Mouse (Mus musculus) heart, embryonic 13.5 days (tissue): Measurements from ENCODE around the gene Cts6. TPM values are rescaled to one million over a fixed set of nuclear protein-coding genes. Genes with fewer than 3 reads are reported as not detected.
"Not testable (repeated sequence)": the region's sequence is repeated elsewhere in the genome, so short reads cannot be mapped to it uniquely, and the experiment has no call there.

ENCODE experiments used
- ATAC-seq: fragments of 200-750 bp; cut with Nextera tagmentation; 2 replicates; pipeline ENCODE4 v1.8.0; 2017; ENCODE audit warnings: moderate TSS enrichment; ENCODE audit not compliant: insufficient number of reproducible peaks, low FRiP score, low TSS enrichment; ENCODE audit errors: extremely low read depth
- H3K27ac ChIP-seq: fragments of 300-500 bp; sonication (generic); replicated peaks from 2 replicates; pipeline ENCODE4 v1.5.1; 2015; ENCODE audit warnings: moderate library complexity, mild to moderate bottlenecking, inconsistent platforms
- H3K27me3 ChIP-seq: fragments of 300-500 bp; sonication (generic); replicated peaks from 2 replicates; pipeline ENCODE4 v1.6.1; 2015; ENCODE audit warnings: mild to moderate bottlenecking, inconsistent platforms
- H3K36me3 ChIP-seq: fragments of 300-500 bp; sonication (generic); 2 replicates; pipeline ENCODE4 v1.6.1; 2015; ENCODE audit warnings: mild to moderate bottlenecking, inconsistent platforms
- H3K4me1 ChIP-seq: fragments of 300-500 bp; sonication (generic); 2 replicates; pipeline ENCODE4 v1.6.1; 2015; ENCODE audit warnings: inconsistent platforms
- H3K4me2 ChIP-seq: fragments of 300-500 bp; sonication (generic); 2 replicates; pipeline ENCODE4 v1.6.1; 2015; ENCODE audit warnings: inconsistent platforms, mild to moderate bottlenecking, moderate library complexity
- H3K4me3 ChIP-seq: fragments of 300-500 bp; sonication (generic); 2 replicates; pipeline ENCODE4 v1.5.1; 2015; ENCODE audit warnings: moderate library complexity, mild to moderate bottlenecking, inconsistent platforms
- H3K9ac ChIP-seq: fragments of 300-500 bp; sonication (generic); 2 replicates; pipeline ENCODE4 v1.6.1; 2015; ENCODE audit warnings: inconsistent platforms, mild to moderate bottlenecking, moderate library complexity
- H3K9me3 ChIP-seq: fragments of 300-500 bp; sonication (generic); 2 replicates; pipeline ENCODE4 v1.6.1; 2016; ENCODE audit warnings: inconsistent platforms
- WGBS: fragments of 180-500 bp; shearing (Covaris S2); methylation state at CpG from one replicate; pipeline ENCODE4 v1.1.7; 2015; ENCODE audit warnings: mixed read lengths; 5-methylcytosine and 5-hydroxymethylcytosine counted together
- polyA plus RNA-seq: library from polyadenylated mRNA; unstranded; fragments of >200 nt; fragmentation: Nextera tagmentation; extraction: Ambion mirVana; gene quantifications from 2 replicates; pipeline ENCODE4 v1.2.1, GENCODE M21; 2015

Gene Cts6
- polyA plus RNA-seq = not detected in 2 replicates

- Histone ChIP-seq H3K9ac (no peak within 1 kb of the TSS), H3K4me3 (no peak within 1 kb of the TSS), H3K4me1 (no peaks in the 10 kb centered on the region), H3K27me3 (no peaks in the 10 kb centered on the region), H3K27ac (no peak within 1 kb of the TSS), H3K4me2 (no peak within 1 kb of the TSS), H3K9me3 (peaks cover 5% of the 10 kb centered on the region; the same call in 1 of the 2 replicates), H3K36me3 (no peaks in the 10 kb centered on the region)
- WGBS = 69% methylated on average over 3 of the region's 3 CpGs
- ATAC-seq = no peak
Observed at GRCm38 (mm10) chr13:61203310-61203709, at the start of gene Cts6. Gene Cts6 (minus strand): TSS chr13:61203410.

- Histone ChIP-seq H3K27ac (no peak overlapping the region), H3K9me3 (no peaks in the 10 kb centered on the region), H3K27me3 (no peaks in the 10 kb centered on the region), H3K4me3 (no peak overlapping the region), H3K9ac (no peak overlapping the region), H3K4me2 (no peak overlapping the region), H3K36me3 (no peaks in the 10 kb centered on the region), H3K4me1 (no peaks in the 10 kb centered on the region)
- WGBS = 51% methylated on average over 13 of the region's 13 CpGs
- no peak for ATAC-seq
Observed at GRCm38 (mm10) chr13:61241076-61241947, 38.1 kb upstream of the Cts6 start.

- H3K27ac ChIP-seq, H3K36me3 ChIP-seq, H3K9ac ChIP-seq, H3K4me2 ChIP-seq, H3K4me1 ChIP-seq, ATAC-seq, H3K27me3 ChIP-seq, H3K4me3 ChIP-seq: not testable (repeated sequence)
- WGBS = 65% methylated on average over 5 of the region's 5 CpGs
- peaks cover 17% of the 10 kb centered on the region for H3K9me3 ChIP-seq
Observed at GRCm38 (mm10) chr13:61185151-61185933, 17.9 kb downstream of the Cts6 start.

- no peak overlapping the region for H3K9ac ChIP-seq
- H3K36me3 ChIP-seq = no peaks in the 10 kb centered on the region
- no peaks in the 10 kb centered on the region for H3K27me3 ChIP-seq
- no peak overlapping the region for H3K4me2 ChIP-seq
- H3K27ac ChIP-seq = no peak overlapping the region
- H3K4me3 ChIP-seq = no peak overlapping the region
- peaks cover 34% of the 10 kb centered on the region for H3K9me3 ChIP-seq
- no peaks in the 10 kb centered on the region for H3K4me1 ChIP-seq
- WGBS = 74% methylated on average over 4 of the region's 4 CpGs
- no peak for ATAC-seq
Observed at GRCm38 (mm10) chr13:61164622-61165021, 38.6 kb downstream of the Cts6 start.

- no peak within 1 kb of the TSS for H3K9ac ChIP-seq
- H3K4me2 ChIP-seq = no peak within 1 kb of the TSS
- no peaks in the 10 kb centered on the region for H3K4me1 ChIP-seq
- no peaks in the 10 kb centered on the region for H3K36me3 ChIP-seq
- 51% methylated on average over 1 of the region's 1 CpGs for WGBS
- peaks cover 33% of the 10 kb centered on the region for H3K9me3 ChIP-seq
- H3K27me3 ChIP-seq = no peaks in the 10 kb centered on the region
- no peak within 1 kb of the TSS for H3K27ac ChIP-seq
- no peak within 1 kb of the TSS for H3K4me3 ChIP-seq
- no peak for ATAC-seq
Observed at GRCm38 (mm10) chr13:61164156-61164555, 39.1 kb downstream of the Cts6 start, which contains the start of gene Ctsr. Gene Ctsr (minus strand): TSS chr13:61164256.

Other genes with a start within 250 kb of the Cts6 start
- 0.11 and 0.24 TPM in 2 replicates for gene Ctsj, start 197.5 kb downstream of the Cts6 start, polyA plus RNA-seq
- gene Ctsq, start 162.8 kb downstream of the Cts6 start, polyA plus RNA-seq = not detected in 2 replicates
- gene Ctsr, start 39.2 kb downstream of the Cts6 start, polyA plus RNA-seq = not detected in 2 replicates
- not detected in 2 replicates for gene Cts8, start 51.9 kb upstream of the Cts6 start, polyA plus RNA-seq
- not detected in 2 replicates for gene Gm49398, start 85.4 kb upstream of the Cts6 start, polyA plus RNA-seq
- gene Cts7, start 154.8 kb upstream of the Cts6 start, polyA plus RNA-seq = not detected in 2 replicates